Mouse (Mus musculus): Measurements from ENCODE around the gene Olfr410. TPM values are rescaled to one million over a fixed set of nuclear protein-coding genes. Genes with fewer than 3 reads are reported as not detected.

The Olfr410 gene
- polyA plus RNA-seq (2012; rRNA removed) (not detected in 2 replicates), polyA plus RNA-seq (2014; fragmentation: Nextera tagmentation; extraction: Ambion mirVana) (not detected in 2 replicates)

DNA sequence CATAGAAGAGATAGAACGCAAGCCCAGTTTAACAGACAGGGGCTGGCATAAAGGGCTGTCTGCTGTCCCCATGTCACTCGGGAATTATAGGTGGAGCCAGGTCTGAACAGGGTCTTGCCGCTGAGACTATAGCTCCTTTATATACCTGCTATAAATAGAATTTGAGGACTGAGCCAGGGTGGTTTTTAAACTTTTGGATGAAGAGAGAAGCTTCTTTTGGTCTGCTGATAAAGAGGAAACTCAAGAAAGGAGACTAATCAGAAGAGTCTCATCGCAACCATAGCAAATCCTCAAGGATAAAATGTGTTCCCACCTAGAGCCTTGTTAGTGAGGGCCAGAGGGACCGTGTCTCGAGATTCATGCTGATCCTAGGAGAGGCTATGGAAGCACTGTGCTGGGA lies at the start of gene Olfr410:
Olfr410 (minus strand) TSS at position 101 of the 400 bp plus-strand sequence.
- H3K9ac ChIP-seq (replicated peaks), result no peak within 1 kb of the TSS
- H3K36me3 ChIP-seq (replicated peaks; ENCODE audit: control insufficient read depth, insufficient read depth, low read depth), result no peaks in the 10 kb centered on the region
- TF ChIP-seq CTCF (IDR thresholded peaks at IDR 0.05; ENCODE audit: low read depth) (no peak), EP300 (IDR thresholded peaks at IDR 0.05; ENCODE audit: low read depth) (no peak)
- ATAC-seq (ENCODE audit: insufficient read depth) (no peak), DNase-seq (ENCODE audit: low read depth in 3 of 3, low spot score in 3 of 3) (no peak)
- no peaks in the 10 kb centered on the region for H3K27me3 ChIP-seq (ENCODE audit: control insufficient read depth, insufficient read depth, low read length)
- H3K4me2 ChIP-seq (ENCODE audit: low read depth), result no peak within 1 kb of the TSS
- H3K27ac ChIP-seq, result no peak within 1 kb of the TSS
- no peaks in the 10 kb centered on the region for H3K4me1 ChIP-seq (replicated peaks; ENCODE audit: control insufficient read depth in 2 of 2, insufficient read depth in 2 of 2, low read length in 1 of 2)
- H3K4me3 ChIP-seq (ENCODE audit: insufficient read depth in 1 of 2, low read depth in 2 of 2, low read length in 2 of 2), result no peak within 1 kb of the TSS
- H3K9me3 ChIP-seq (ENCODE audit: control insufficient read depth, low read length), result no peaks in the 10 kb centered on the region
- WGBS (ENCODE audit: insufficient replicate concordance), result 53% methylated on average over 6 of the region's 6 CpGs

DNA sequence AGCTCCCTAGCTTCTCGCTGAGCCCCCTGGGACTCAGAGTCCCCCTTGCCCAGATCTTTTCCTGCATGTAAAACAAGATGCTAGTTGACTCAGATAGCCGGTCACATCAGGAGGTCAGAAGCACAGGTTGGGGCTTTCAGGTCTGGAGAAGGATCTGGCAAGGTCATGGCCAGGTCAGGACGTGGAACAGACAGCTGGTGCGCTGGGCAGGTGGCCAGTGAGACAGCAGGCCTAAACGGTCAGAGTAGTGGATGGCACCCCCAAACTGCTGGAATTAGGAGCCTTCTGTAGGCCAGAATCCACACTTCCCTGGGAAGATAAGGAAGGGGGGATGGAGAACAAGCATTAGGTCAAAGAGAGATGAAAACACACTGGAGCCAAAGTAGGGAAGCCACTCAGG lies 49.4 kb upstream of the Olfr410 start:
- Histone ChIP-seq H3K27me3 (ENCODE audit: control insufficient read depth, insufficient read depth, low read length) (no peaks in the 10 kb centered on the region), H3K4me2 (ENCODE audit: low read depth) (no peak overlapping the region), H3K36me3 (replicated peaks; ENCODE audit: control insufficient read depth, insufficient read depth, low read depth) (no peaks in the 10 kb centered on the region), H3K9ac (replicated peaks) (no peak overlapping the region), H3K4me1 (replicated peaks; ENCODE audit: control insufficient read depth in 2 of 2, insufficient read depth in 2 of 2, low read length in 1 of 2) (no peaks in the 10 kb centered on the region), H3K9me3 (ENCODE audit: control insufficient read depth, low read length) (no peaks in the 10 kb centered on the region), H3K4me3 (ENCODE audit: insufficient read depth in 1 of 2, low read depth in 2 of 2, low read length in 2 of 2) (no peak overlapping the region), H3K27ac (no peak overlapping the region)
- ATAC-seq (ENCODE audit: insufficient read depth) (no peak), DNase-seq (ENCODE audit: low read depth in 3 of 3, low spot score in 3 of 3) (no peak)
- no peak for TF ChIP-seq CTCF (IDR thresholded peaks at IDR 0.05; ENCODE audit: low read depth)
- TF ChIP-seq EP300 (IDR thresholded peaks at IDR 0.05; ENCODE audit: low read depth), result no peak
- 65% methylated on average over 5 of the region's 5 CpGs for WGBS (ENCODE audit: insufficient replicate concordance)

DNA sequence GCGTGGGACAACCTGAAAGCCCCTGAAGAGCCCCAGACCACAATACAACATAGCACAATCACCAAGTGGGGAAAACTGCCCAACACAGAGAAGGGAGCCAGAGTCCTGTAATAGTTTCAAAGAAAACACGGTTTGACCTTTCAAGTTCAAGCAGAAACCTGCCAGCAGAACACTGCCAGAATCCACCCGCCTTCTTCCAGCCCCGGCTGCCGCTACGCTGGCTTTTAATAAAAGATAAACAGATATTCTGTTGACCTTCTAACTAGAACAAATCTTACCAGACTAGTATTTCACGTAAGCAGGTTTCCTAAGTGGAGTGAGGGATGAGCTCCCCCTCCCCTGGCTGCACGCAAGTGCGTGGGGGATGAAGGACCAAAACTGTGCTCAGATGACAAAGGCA lies 47.8 kb upstream of the Olfr410 start:
- no peak overlapping the region for H3K4me2 ChIP-seq (ENCODE audit: low read depth)
- H3K4me1 ChIP-seq (replicated peaks; ENCODE audit: control insufficient read depth in 2 of 2, insufficient read depth in 2 of 2, low read length in 1 of 2), result no peaks in the 10 kb centered on the region
- H3K4me3 ChIP-seq (ENCODE audit: insufficient read depth in 1 of 2, low read depth in 2 of 2, low read length in 2 of 2), result no peak overlapping the region
- no peak for ATAC-seq (ENCODE audit: insufficient read depth)
- TF ChIP-seq EP300 (IDR thresholded peaks at IDR 0.05; ENCODE audit: low read depth) (no peak), CTCF (IDR thresholded peaks at IDR 0.05; ENCODE audit: low read depth) (no peak)
- H3K9me3 ChIP-seq (ENCODE audit: control insufficient read depth, low read length), result no peaks in the 10 kb centered on the region
- no peaks in the 10 kb centered on the region for H3K36me3 ChIP-seq (replicated peaks; ENCODE audit: control insufficient read depth, insufficient read depth, low read depth)
- 78% methylated on average over 9 of the region's 9 CpGs for WGBS (ENCODE audit: insufficient replicate concordance)
- H3K27ac ChIP-seq, result no peak overlapping the region
- DNase-seq (ENCODE audit: low read depth in 3 of 3, low spot score in 3 of 3), result no peak
- no peaks in the 10 kb centered on the region for H3K27me3 ChIP-seq (ENCODE audit: control insufficient read depth, insufficient read depth, low read length)
- H3K9ac ChIP-seq (replicated peaks), result no peak overlapping the region

DNA sequence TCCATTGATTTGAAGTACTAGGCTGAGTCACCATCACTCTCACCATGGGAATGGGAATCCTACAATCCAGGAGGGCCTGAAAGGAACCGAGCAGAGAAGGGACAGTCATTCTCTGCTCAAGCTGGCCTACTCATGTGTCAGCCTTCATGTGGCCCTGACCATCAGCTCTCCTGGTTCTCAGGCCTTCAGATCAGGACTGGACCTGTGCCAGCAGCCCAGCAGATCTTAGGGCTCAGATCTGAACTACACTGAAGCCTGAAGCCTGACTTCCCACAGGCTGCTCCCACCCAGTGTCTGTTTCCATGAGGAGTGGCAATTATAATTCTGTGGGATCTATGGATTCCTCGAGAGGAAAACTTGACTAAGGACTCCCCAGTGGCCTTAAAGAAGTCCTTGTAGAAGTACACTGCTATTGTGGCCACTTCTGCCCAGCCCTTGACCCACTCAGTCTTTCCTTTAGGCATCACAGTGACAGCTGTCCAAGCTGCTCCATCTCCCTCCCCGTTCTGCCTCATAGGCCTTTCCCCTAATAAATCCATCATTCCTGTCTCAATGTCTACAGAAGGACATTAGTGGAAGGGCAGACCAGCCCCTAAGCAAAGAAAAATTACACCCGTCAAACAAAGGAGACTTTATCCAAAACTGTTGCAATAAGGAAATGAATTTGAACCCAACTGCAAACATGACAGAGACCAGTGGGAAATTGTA lies 41.5 kb upstream of the Olfr410 start:
- no peak overlapping the region for H3K4me3 ChIP-seq (ENCODE audit: insufficient read depth in 1 of 2, low read depth in 2 of 2, low read length in 2 of 2)
- H3K4me1 ChIP-seq (replicated peaks; ENCODE audit: control insufficient read depth in 2 of 2, insufficient read depth in 2 of 2, low read length in 1 of 2), result no peaks in the 10 kb centered on the region
- ATAC-seq (ENCODE audit: insufficient read depth), result no peak
- DNase-seq (ENCODE audit: low read depth in 3 of 3, low spot score in 3 of 3), result no peak
- no peaks in the 10 kb centered on the region for H3K9me3 ChIP-seq (ENCODE audit: control insufficient read depth, low read length)
- TF ChIP-seq CTCF (IDR thresholded peaks at IDR 0.05; ENCODE audit: low read depth) (no peak), EP300 (IDR thresholded peaks at IDR 0.05; ENCODE audit: low read depth) (no peak)
- H3K36me3 ChIP-seq (replicated peaks; ENCODE audit: control insufficient read depth, insufficient read depth, low read depth), result no peaks in the 10 kb centered on the region
- 40% methylated on average over 4 of the region's 4 CpGs for WGBS (ENCODE audit: insufficient replicate concordance)
- H3K27ac ChIP-seq, result no peak overlapping the region
- H3K9ac ChIP-seq (replicated peaks), result no peak overlapping the region
- H3K27me3 ChIP-seq (ENCODE audit: control insufficient read depth, insufficient read depth, low read length), result no peaks in the 10 kb centered on the region
- no peak overlapping the region for H3K4me2 ChIP-seq (ENCODE audit: low read depth)

DNA sequence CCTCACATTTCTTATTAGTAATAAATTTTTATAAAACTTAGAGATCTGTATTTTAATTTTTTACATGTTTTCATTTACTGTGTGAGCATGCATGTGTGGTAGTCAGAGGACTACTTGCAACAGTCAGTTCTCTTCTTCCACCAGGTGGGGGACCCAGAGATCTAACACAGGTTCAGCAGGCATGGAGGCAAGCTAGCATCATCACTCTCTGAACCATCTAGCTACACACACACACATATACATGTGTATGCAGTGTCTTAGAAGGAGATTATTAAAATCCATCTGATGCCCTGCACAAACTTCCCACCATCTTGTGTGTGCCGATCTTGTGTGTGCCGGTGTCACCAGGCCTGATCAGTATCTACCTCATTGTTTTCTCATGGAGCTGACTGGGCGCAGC lies 39.0 kb upstream of the Olfr410 start:
- H3K4me1 ChIP-seq (replicated peaks; ENCODE audit: control insufficient read depth in 2 of 2, insufficient read depth in 2 of 2, low read length in 1 of 2), result no peaks in the 10 kb centered on the region
- H3K9ac ChIP-seq (replicated peaks), result no peak overlapping the region
- no peak overlapping the region for H3K27ac ChIP-seq
- no peak for DNase-seq (ENCODE audit: low read depth in 3 of 3, low spot score in 3 of 3)
- H3K4me2 ChIP-seq (ENCODE audit: low read depth), result no peak overlapping the region
- TF ChIP-seq CTCF (IDR thresholded peaks at IDR 0.05; ENCODE audit: low read depth) (peak; percentile 65), EP300 (IDR thresholded peaks at IDR 0.05; ENCODE audit: low read depth) (no peak)
- no peak overlapping the region for H3K4me3 ChIP-seq (ENCODE audit: insufficient read depth in 1 of 2, low read depth in 2 of 2, low read length in 2 of 2)
- ATAC-seq (ENCODE audit: insufficient read depth), result no peak
- H3K9me3 ChIP-seq (ENCODE audit: control insufficient read depth, low read length), result no peaks in the 10 kb centered on the region
- H3K27me3 ChIP-seq (ENCODE audit: control insufficient read depth, insufficient read depth, low read length), result no peaks in the 10 kb centered on the region
- no peaks in the 10 kb centered on the region for H3K36me3 ChIP-seq (replicated peaks; ENCODE audit: control insufficient read depth, insufficient read depth, low read depth)
- 69% methylated on average over 3 of the region's 3 CpGs for WGBS (ENCODE audit: insufficient replicate concordance)

All from liver, embryonic 14.5 days (tissue).